Mouse (Mus musculus): ENCODE data around the gene Pgbd1.
"Not testable (repeated sequence)": the region's sequence is repeated elsewhere in the genome, so short reads cannot be mapped to it uniquely, and the experiment has no call there.

Gene Pgbd1

GRCm38 (mm10) chr13:21440503-21441206 is at the start of gene Pgbd1:
Gene Pgbd1, minus strand, starts transcription at chr13:21441058.
- peak; percentile 29 for DNase-seq (ENCODE audit: low read depth)

- no peak for DNase-seq (ENCODE audit: low read depth)
Measured at GRCm38 (mm10) chr13:21486881-21487280, 46.0 kb upstream of the Pgbd1 start.

- DNase-seq (ENCODE audit: low read depth): peak; percentile 30
Measured at GRCm38 (mm10) chr13:21478759-21479670, 38.2 kb upstream of the Pgbd1 start, which contains the start of the genes Zkscan4 and Gm10065. Gene Zkscan4, plus strand, starts transcription at chr13:21478907. Gene Gm10065, minus strand, starts transcription at chr13:21479441.

- no peak for DNase-seq (ENCODE audit: low read depth)
Measured at GRCm38 (mm10) chr13:21472427-21472826, 31.6 kb upstream of the Pgbd1 start.

- DNase-seq (ENCODE audit: low read depth): no peak
Measured at GRCm38 (mm10) chr13:21469097-21469496, 28.2 kb upstream of the Pgbd1 start.

GRCm38 (mm10) chr13:21468061-21469019 is 27.5 kb upstream of the Pgbd1 start, which contains the start of gene Nkapl:
Gene Nkapl, minus strand, starts transcription at chr13:21468509.
- DNase-seq (ENCODE audit: low read depth): peak; percentile 55

- no peak for DNase-seq (ENCODE audit: low read depth)
Measured at GRCm38 (mm10) chr13:21467336-21467735, 26.5 kb upstream of the Pgbd1 start.

- not testable (repeated sequence) for DNase-seq (ENCODE audit: low read depth)
Measured at GRCm38 (mm10) chr13:21462516-21462915, 21.7 kb upstream of the Pgbd1 start.

- no peak for DNase-seq (ENCODE audit: low read depth)
Measured at GRCm38 (mm10) chr13:21456347-21456746, 15.5 kb upstream of the Pgbd1 start.

GRCm38 (mm10) chr13:21454133-21454532 is 13.3 kb upstream of the Pgbd1 start:
- DNase-seq (ENCODE audit: low read depth): no peak

- peak; percentile 78 for DNase-seq (ENCODE audit: low read depth)
Measured at GRCm38 (mm10) chr13:21453449-21453848, 12.6 kb upstream of the Pgbd1 start, which contains the start of gene Zscan26. Gene Zscan26, minus strand, starts transcription at chr13:21453730.

- no peak for DNase-seq (ENCODE audit: low read depth)
Measured at GRCm38 (mm10) chr13:21453042-21453441, 12.2 kb upstream of the Pgbd1 start.

- no peak for DNase-seq (ENCODE audit: low read depth)
Measured at GRCm38 (mm10) chr13:21447856-21448614, 7.2 kb upstream of the Pgbd1 start.

- no peak for DNase-seq (ENCODE audit: low read depth)
Measured at GRCm38 (mm10) chr13:21446796-21447195, 5.9 kb upstream of the Pgbd1 start.

GRCm38 (mm10) chr13:21441207-21441572 is 332 bp upstream of the Pgbd1 start:
- no peak for DNase-seq (ENCODE audit: low read depth)

- DNase-seq (ENCODE audit: low read depth): no peak
Measured at GRCm38 (mm10) chr13:21435476-21435875, 5.4 kb downstream of the Pgbd1 start.

- DNase-seq (ENCODE audit: low read depth): no peak
Measured at GRCm38 (mm10) chr13:21427631-21428030, 13.2 kb downstream of the Pgbd1 start.

GRCm38 (mm10) chr13:21423301-21423700 is 17.6 kb downstream of the Pgbd1 start:
- DNase-seq (ENCODE audit: low read depth): no peak

- no peak for DNase-seq (ENCODE audit: low read depth)
Measured at GRCm38 (mm10) chr13:21418865-21419264, 22.0 kb downstream of the Pgbd1 start.

GRCm38 (mm10) chr13:21417298-21418010 is 23.4 kb downstream of the Pgbd1 start:
- DNase-seq (ENCODE audit: low read depth): peak; percentile 67

All from fibroblast of lung, adult 2 months (primary cell).